Mouse (Mus musculus) layer of hippocampus, adult 8-10 months (tissue): ENCODE measurements at regions not wholly inside any gene's neighbourhood (a gene's known extent, or its start where the extent isn't known, plus 50 kb on each side); places are given as distances from the start of the nearest gene placed in this dataset.
"Not testable (repeated sequence)": the region's sequence is repeated elsewhere in the genome, so short reads cannot be mapped to it uniquely, and the experiment has no call there.

Experiments
- DNase-seq, 2 experiments: peaks; one replicate each; pipeline ENCODE4 v3.0.0; 2022; ENCODE audit warnings: low spot score in 2 of 2

DNA sequence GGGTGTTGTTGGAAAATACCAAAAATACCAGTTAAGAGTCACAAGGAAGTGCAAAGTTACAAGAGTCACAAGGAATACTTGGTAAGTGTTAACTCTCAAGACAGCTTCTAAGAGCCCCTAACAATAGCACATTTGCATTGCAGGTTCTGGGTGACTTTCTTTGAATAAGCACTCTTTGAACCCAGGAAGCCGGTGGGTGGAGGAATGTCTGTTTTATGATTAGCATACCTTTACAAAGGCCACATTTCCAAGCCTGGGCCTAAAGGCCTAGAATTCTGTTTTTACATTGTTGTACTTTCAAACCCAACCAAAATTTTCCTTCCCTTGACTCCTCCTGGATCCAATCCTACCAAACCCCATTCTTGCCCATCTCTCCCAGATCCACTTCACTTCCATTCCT lies 693.5 kb upstream of the Gria3 start:
- DNase-seq, result not testable (repeated sequence)

DNA sequence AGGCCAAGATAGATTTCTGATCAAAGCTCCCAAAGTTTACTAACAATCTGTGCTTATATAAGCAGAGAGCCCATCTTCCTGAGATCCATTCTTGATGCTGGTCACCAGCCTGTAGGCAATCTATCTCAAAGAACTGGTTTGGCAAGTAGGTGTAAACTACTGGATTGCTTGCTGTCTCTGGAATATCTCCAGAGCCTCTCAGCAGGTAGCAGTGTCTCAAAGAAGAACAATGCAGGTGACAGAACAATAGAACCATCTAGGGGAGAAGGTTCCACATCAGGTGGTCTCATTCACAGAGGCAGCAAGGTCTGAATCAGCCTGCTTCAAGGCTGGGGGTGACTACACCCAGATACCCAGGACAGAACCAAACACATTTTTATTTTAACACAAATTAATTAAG lies 692.0 kb upstream of the Gria3 start:
- DNase-seq, result no peak

DNA sequence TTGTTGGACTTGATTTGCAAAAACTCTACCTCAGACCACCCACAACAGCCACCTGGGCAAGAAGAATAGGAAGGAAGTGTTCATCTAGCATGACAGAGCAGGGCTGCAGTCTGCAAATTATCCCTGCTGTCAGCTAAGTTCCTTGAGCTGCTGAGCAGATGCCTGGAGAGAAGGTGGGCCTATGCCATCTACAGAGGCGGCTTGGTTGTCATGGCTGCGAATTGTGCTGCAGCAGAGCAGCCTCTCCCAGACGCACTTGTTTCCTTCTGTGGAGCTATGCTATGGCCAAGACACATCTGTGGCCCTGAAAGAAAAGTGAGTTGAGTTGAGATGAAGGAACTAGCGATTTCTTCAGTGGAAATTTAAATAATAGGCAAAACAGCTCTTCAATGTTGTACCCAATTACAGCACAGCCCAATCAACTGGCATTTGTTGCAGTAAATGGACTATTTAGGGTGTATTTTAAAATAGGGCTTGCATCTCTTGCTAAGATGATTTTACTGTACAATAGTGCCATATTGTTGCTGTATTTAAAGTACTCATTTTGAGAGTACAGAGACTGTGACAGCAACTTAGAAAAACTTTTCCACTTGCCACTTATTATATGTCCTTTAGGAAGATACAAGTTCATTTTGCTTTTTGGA lies 659.8 kb upstream of the Gria3 start:
- DNase-seq, result peak; percentile 28 to 39
